ENCODE assay signal across 10 mouse cellular contexts in genomic region chr7:4431548-4431947, GRCm38 (mm10). TPM values are rescaled to one million over a fixed set of nuclear protein-coding genes. Genes with fewer than 3 reads are reported as not detected.
DNase-seq lines count a peak whose midpoint lies in the region; ATAC-seq and TF ChIP-seq lines count a peak whose summit lies in the region.
"Had no signal": no experiment of that assay in that cellular context is flagged by ENCODE, and none has a peak within 500 bp of the region (broad histone marks: within the 10 kb centered on the region; RNA-seq: fewer than 3 reads in every experiment).

No protein-coding gene starts in this region.

- H3K27ac ChIP-seq in heart, embryonic 11.5 days (ENCODE audit: low read depth, low read length) = no peak overlapping the region
- H3K27ac ChIP-seq in MEL (ENCODE audit: control insufficient read depth, low read depth, low read length) = no peak overlapping the region
- H3K27ac ChIP-seq in left cerebral cortex, adult 2 months = no peak overlapping the region
- H3K27ac ChIP-seq: neural tube, embryonic 12.5 days had no signal

- no peak overlapping the region for H3K4me2 ChIP-seq in heart, embryonic 11.5 days
- H3K4me2 ChIP-seq: neural tube, embryonic 12.5 days had no signal

- H3K4me3 ChIP-seq in heart, embryonic 11.5 days (ENCODE audit: low read depth, low read length) = no peak overlapping the region
- no peak overlapping the region for H3K4me3 ChIP-seq in MEL (ENCODE audit: control insufficient read depth in 1 of 2, insufficient read depth in 1 of 2, low read depth in 2 of 2, low read length in 2 of 2)
- no peak overlapping the region for H3K4me3 ChIP-seq in left cerebral cortex, adult 2 months
- H3K4me3 ChIP-seq: erythroblast, embryonic 14.5 days; neural tube, embryonic 12.5 days had no signal

- TF ChIP-seq CTCF in MEL (IDR thresholded peaks at IDR 0.05 in 2 of 3, conservative IDR thresholded peaks at IDR 0.05 in 1 of 3; ENCODE audit: control insufficient read depth in 1 of 3, insufficient read depth in 1 of 3, low read depth in 2 of 3, low read length in 3 of 3, poor library complexity in 1 of 3, severe bottlenecking in 1 of 3) = peak; percentile 76 to 90 (median 87)
- TF ChIP-seq CTCF in left cerebral cortex, adult 2 months (IDR thresholded peaks at IDR 0.05) = peak; percentile 72

- H3K9me3 ChIP-seq in heart, embryonic 11.5 days (replicated peaks; ENCODE audit: control insufficient read depth, low read length) = no peaks in the 10 kb centered on the region
- H3K9me3 ChIP-seq in MEL (replicated peaks; ENCODE audit: insufficient read depth, low read length) = no peaks in the 10 kb centered on the region
- H3K9me3 ChIP-seq: neural tube, embryonic 12.5 days had no signal

- TF ChIP-seq RAD21 in MEL (IDR thresholded peaks at IDR 0.05; ENCODE audit: low read depth, low read length) = peak; percentile 69

- WGBS in heart, embryonic 11.5 days (ENCODE audit: insufficient replicate concordance) = 81% methylated on average over 6 of the region's 6 CpGs

- H3K27me3 ChIP-seq in heart, embryonic 11.5 days (ENCODE audit: control insufficient read depth, insufficient read depth, low read length) = no peaks in the 10 kb centered on the region
- H3K27me3 ChIP-seq in MEL (ENCODE audit: control insufficient read depth in 1 of 2, insufficient read depth in 2 of 2, low read length in 2 of 2) = no peaks in the 10 kb centered on the region
- H3K27me3 ChIP-seq: neural tube, embryonic 12.5 days had no signal

- no peaks in the 10 kb centered on the region for H3K79me2 ChIP-seq in MEL (ENCODE audit: control insufficient read depth, insufficient read depth, low read length, poor library complexity)

- no peaks in the 10 kb centered on the region for H3K4me1 ChIP-seq in heart, embryonic 11.5 days (ENCODE audit: control insufficient read depth, insufficient read depth, low read length)
- peaks cover 0 to 12% of the 10 kb centered on the region in 2 experiments; a peak in 2 of 4 replicates for H3K4me1 ChIP-seq in MEL (ENCODE audit: control insufficient read depth in 1 of 2, insufficient read depth in 2 of 2, low read length in 2 of 2)
- H3K4me1 ChIP-seq: neural tube, embryonic 12.5 days had no signal

- H3K9ac ChIP-seq in heart, embryonic 11.5 days (ENCODE audit: low read depth, low read length) = no peak overlapping the region
- no peak overlapping the region for H3K9ac ChIP-seq in MEL (ENCODE audit: control insufficient read depth, low read depth, low read length, poor library complexity, severe bottlenecking)
- H3K9ac ChIP-seq: neural tube, embryonic 12.5 days had no signal

- no peak for TF ChIP-seq EP300 in MEL (IDR thresholded peaks at IDR 0.05; ENCODE audit: low read depth in 1 of 2, low read length in 2 of 2)

- peaks cover 53% of the 10 kb centered on the region for H3K36me3 ChIP-seq in heart, embryonic 11.5 days (ENCODE audit: control insufficient read depth, insufficient read depth, low read length)
- peaks cover 6 to 7% of the 10 kb centered on the region in 2 experiments for H3K36me3 ChIP-seq in MEL (ENCODE audit: control insufficient read depth in 1 of 2, insufficient read depth in 2 of 2, low read length in 2 of 2)

- no peak for ATAC-seq in heart, embryonic 11.5 days (replicated peaks; ENCODE audit: insufficient number of reproducible peaks, low FRiP score, low TSS enrichment)
- peak; percentile 55 for ATAC-seq in neutrophil, adult 5-6 weeks (ENCODE audit: extremely low read depth, insufficient number of reproducible peaks, low FRiP score, poor library complexity, severe bottlenecking)

- peak; percentile 91 for DNase-seq in heart, adult 11 months
- peak; percentile 85 for DNase-seq in MEL (ENCODE audit: low read depth, low spot score)
- DNase-seq in cerebellum, postnatal 10 days = peak; percentile 84 to 88
- peak; percentile 21 to 61 for DNase-seq in heart, adult 9 months (ENCODE audit: low spot score in 2 of 2)
- peak; percentile 38 to 58 for DNase-seq in left cerebral cortex, adult 2 months (ENCODE audit: extremely low spot score in 1 of 2, low spot score in 2 of 2)
- DNase-seq in thymus, postnatal 0 days (ENCODE audit: low spot score) = peak; percentile 79

- intact Hi-C loops in left cerebral cortex, adult 2 months (cut with DNase I) = loop anchor here (2.0 to 5.0 kb wide), 2 partner anchors 39 to 91 kb away; partner anchors contain the start of gene Tnni3

- no peak for TF ChIP-seq POLR2A in MEL (IDR thresholded peaks at IDR 0.05; ENCODE audit: control insufficient read depth in 1 of 2, insufficient read depth in 1 of 2, low read depth in 1 of 2, low read length in 2 of 2, poor library complexity in 1 of 2)

TF ChIP-seq in MEL, 35 proteins besides CTCF, POLR2A, EP300 and RAD21:
- TF ChIP-seq USF2 (IDR thresholded peaks at IDR 0.05; ENCODE audit: borderline replicate concordance in 1 of 2, insufficient read depth in 1 of 2, low read depth in 1 of 2, low read length in 2 of 2) (no peak), ELF1 (IDR thresholded peaks at IDR 0.05; ENCODE audit: low read depth, low read length) (0 out of 2 replicates have a peak, but pooled peaks have one; percentile 12), GATA1 (IDR thresholded peaks at IDR 0.05; ENCODE audit: low read depth, low read length) (no peak), MAX (IDR thresholded peaks at IDR 0.05; ENCODE audit: low read length) (0 out of 2 replicates have a peak, but pooled peaks have one; percentile 32), SMC3 (IDR thresholded peaks at IDR 0.05; ENCODE audit: low read depth, low read length) (peak; percentile 85), SIN3A (IDR thresholded peaks at IDR 0.05; ENCODE audit: low read length) (peak; percentile 55; the same call in 1 of the 2 replicates), BHLHE40 (IDR thresholded peaks at IDR 0.05; ENCODE audit: borderline replicate concordance, low read depth, low read length) (no peak), POLR2AphosphoS2 (IDR thresholded peaks at IDR 0.05; ENCODE audit: low read length) (no peak), GABPA (IDR thresholded peaks at IDR 0.05; ENCODE audit: low read depth, low read length) (no peak), RCOR1 (IDR thresholded peaks at IDR 0.05; ENCODE audit: low read depth, low read length) (no peak), UBTF (IDR thresholded peaks at IDR 0.05; ENCODE audit: borderline replicate concordance, insufficient read depth, low read depth, low read length) (no peak), CHD2 (IDR thresholded peaks at IDR 0.05; ENCODE audit: low read length) (no peak), NELFE (IDR thresholded peaks at IDR 0.05; ENCODE audit: low read depth, low read length) (no peak), MXI1 (IDR thresholded peaks at IDR 0.05; ENCODE audit: low read depth, low read length) (no peak), POLR2AphosphoS5 (IDR thresholded peaks at IDR 0.05; ENCODE audit: borderline replicate concordance, low read depth, low read length) (no peak), TBP (IDR thresholded peaks at IDR 0.05; ENCODE audit: low read depth, low read length) (no peak), ZC3H11A (IDR thresholded peaks at IDR 0.05; ENCODE audit: low read depth, low read length) (peak; percentile 44), MYC (IDR thresholded peaks at IDR 0.05; ENCODE audit: low read depth, low read length) (peak; percentile 58; the same call in 1 of the 2 replicates)

RNA-seq across cellular contexts. Expression of gene Rdh13, which starts 13.9 kb away (rescaled TPM):
- 28.0 and 31.0 TPM in 2 replicates for polyA plus RNA-seq in heart, embryonic 11.5 days (2014; fragmentation: Nextera tagmentation; extraction: Ambion mirVana)
- total RNA-seq in MEL (2012; rRNA removed) = 33.1 and 46.4 TPM in 2 replicates
- polyA plus RNA-seq in MEL (2012; ENCODE audit: insufficient read depth in 1 of 2, insufficient read length in 2 of 2, low read depth in 1 of 2, low replicate concordance in 2 of 2, missing spikeins in 1 of 2) = 10 to 100 TPM in 1 of 2 experiments, not detected in 1; 24.0 TPM
- total RNA-seq in left cerebral cortex, adult 2 months (2021) = 10 to 100 TPM; 25.1 to 29.3 TPM
- 7.6 and 10.8 TPM in 2 replicates for total RNA-seq in neutrophil, adult 5-6 weeks (2017)
- polyA plus RNA-seq in thymus, postnatal 0 days (2015; fragmentation: Nextera tagmentation; extraction: Ambion mirVana) = 9.9 and 12.6 TPM in 2 replicates

RNA-seq across cellular contexts. Expression of gene Eps8l1, which starts 28.9 kb away (rescaled TPM):
- polyA plus RNA-seq in heart, embryonic 11.5 days (2014; fragmentation: Nextera tagmentation; extraction: Ambion mirVana) = 2.8 and 4.6 TPM in 2 replicates
- 0.19 TPM in 1 of 2 replicates, not detected in the other for total RNA-seq in MEL (2012; rRNA removed)
- under 1 TPM in 1 of 2 experiments, not detected in 1; 0.01 TPM for polyA plus RNA-seq in MEL (2012; ENCODE audit: insufficient read depth in 1 of 2, insufficient read length in 2 of 2, low read depth in 1 of 2, low replicate concordance in 2 of 2, missing spikeins in 1 of 2)
- 1 to 10 TPM; 5.3 to 5.4 TPM for total RNA-seq in left cerebral cortex, adult 2 months (2021)
- 58.8 and 64.3 TPM in 2 replicates for total RNA-seq in neutrophil, adult 5-6 weeks (2017)
- polyA plus RNA-seq in thymus, postnatal 0 days (2015; fragmentation: Nextera tagmentation; extraction: Ambion mirVana) = 0.79 and 5.9 TPM in 2 replicates
- polyA plus RNA-seq: erythroblast, embryonic 14.5 days had no signal

RNA-seq across cellular contexts. Expression of gene Gp6, which starts 34.0 kb away (rescaled TPM):
- 0.94 and 1.7 TPM in 2 replicates for polyA plus RNA-seq in heart, embryonic 11.5 days (2014; fragmentation: Nextera tagmentation; extraction: Ambion mirVana)
- not detected in 2 replicates for total RNA-seq in MEL (2012; rRNA removed)
- polyA plus RNA-seq in MEL (2012; ENCODE audit: insufficient read depth in 1 of 2, insufficient read length in 2 of 2, low read depth in 1 of 2, low replicate concordance in 2 of 2, missing spikeins in 1 of 2) = not detected
- under 1 TPM in 1 of 2 experiments, not detected in 1; 0.05 TPM for total RNA-seq in left cerebral cortex, adult 2 months (2021)
- total RNA-seq in neutrophil, adult 5-6 weeks (2017) = 3.3 and 4.8 TPM in 2 replicates
- polyA plus RNA-seq in thymus, postnatal 0 days (2015; fragmentation: Nextera tagmentation; extraction: Ambion mirVana) = not detected in 2 replicates

Comparison
In these comparisons a context has a peak if more than half of its experiments do, and no peak if none do; other contexts are left out.
1. DNase-seq: peak in every context shown above with its lines; median percentile 91 in heart, adult 11 months; 86 in cerebellum, postnatal 10 days; 85 in MEL; 79 in thymus, postnatal 0 days; 48 in left cerebral cortex, adult 2 months; 41 in heart, adult 9 months.